Mouse (Mus musculus): ENCODE results near the gene Pcdh9. TPM values are rescaled to one million over a fixed set of nuclear protein-coding genes. Genes with fewer than 3 reads are reported as not detected.

Pcdh9 gene
- polyA plus RNA-seq, 1 experiment, result 0.30 TPM

DNA sequence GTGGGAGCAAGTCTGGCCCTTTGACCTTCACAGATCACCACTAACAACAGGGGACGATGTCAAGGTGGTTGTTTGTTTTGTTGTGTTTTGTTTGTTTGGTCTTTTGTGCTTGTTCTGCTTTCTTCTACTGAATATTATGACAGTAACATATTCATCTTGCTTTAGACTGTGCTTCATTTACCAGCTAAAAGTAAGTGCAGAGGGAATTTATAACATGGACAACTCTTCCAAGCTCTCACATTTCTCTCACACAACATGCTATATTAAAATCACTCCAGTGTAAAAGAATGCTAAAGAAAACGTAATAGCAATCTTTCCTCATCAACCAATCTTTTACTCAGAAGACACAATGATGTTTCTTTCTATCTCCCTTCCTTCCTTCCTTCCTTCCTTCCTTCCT is 787.7 kb downstream of the Pcdh9 start:
- no peak for DNase-seq
- no peak overlapping the region for H3K27ac ChIP-seq (ENCODE audit: insufficient read depth, low read depth, low read length)
- H3K36me3 ChIP-seq (ENCODE audit: control insufficient read depth, insufficient read depth, low read length), result no peaks in the 10 kb centered on the region
- TF ChIP-seq POLR2A (IDR thresholded peaks at IDR 0.05; ENCODE audit: low read depth, low read length) (no peak), CTCF (conservative IDR thresholded peaks at IDR 0.05; ENCODE audit: insufficient read depth, insufficient read length, low read depth, low read length) (no peak)
- no peaks in the 10 kb centered on the region for H3K4me1 ChIP-seq (ENCODE audit: control insufficient read depth, insufficient read depth, low read length)
- WGBS, result 42% methylated on average over 2 of the region's 2 CpGs
- H3K27me3 ChIP-seq (replicated peaks; ENCODE audit: control insufficient read depth, insufficient read depth, low read length), result no peaks in the 10 kb centered on the region
- H3K4me3 ChIP-seq (ENCODE audit: insufficient read depth, low read depth, low read length), result no peak overlapping the region

DNA sequence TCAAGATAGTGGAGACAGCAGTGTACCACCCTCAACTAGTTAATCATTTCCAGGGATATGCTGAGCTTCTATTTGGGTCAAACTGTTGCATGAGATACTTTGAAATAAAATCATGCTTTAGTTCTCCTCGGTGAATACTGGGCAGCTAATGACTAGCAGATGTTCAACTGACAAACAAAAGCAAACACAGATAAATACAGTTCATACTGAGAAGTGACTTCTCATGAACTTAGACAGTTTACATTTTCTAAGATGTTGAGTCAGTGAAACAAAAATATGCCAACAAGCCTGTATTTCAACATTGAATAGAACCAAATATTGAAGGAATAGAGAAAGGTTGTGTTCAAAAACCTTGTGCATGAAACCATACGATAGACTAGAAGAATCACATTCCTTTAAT is 795.4 kb downstream of the Pcdh9 start:
- TF ChIP-seq CTCF (conservative IDR thresholded peaks at IDR 0.05; ENCODE audit: insufficient read depth, insufficient read length, low read depth, low read length) (no peak), POLR2A (IDR thresholded peaks at IDR 0.05; ENCODE audit: low read depth, low read length) (no peak)
- Histone ChIP-seq H3K4me1 (ENCODE audit: control insufficient read depth, insufficient read depth, low read length) (no peaks in the 10 kb centered on the region), H3K36me3 (ENCODE audit: control insufficient read depth, insufficient read depth, low read length) (no peaks in the 10 kb centered on the region), H3K4me3 (ENCODE audit: insufficient read depth, low read depth, low read length) (no peak overlapping the region), H3K27me3 (replicated peaks; ENCODE audit: control insufficient read depth, insufficient read depth, low read length) (no peaks in the 10 kb centered on the region), H3K27ac (ENCODE audit: insufficient read depth, low read depth, low read length) (no peak overlapping the region)
- 78% methylated on average over 2 of the region's 2 CpGs for WGBS
- no peak for DNase-seq

DNA sequence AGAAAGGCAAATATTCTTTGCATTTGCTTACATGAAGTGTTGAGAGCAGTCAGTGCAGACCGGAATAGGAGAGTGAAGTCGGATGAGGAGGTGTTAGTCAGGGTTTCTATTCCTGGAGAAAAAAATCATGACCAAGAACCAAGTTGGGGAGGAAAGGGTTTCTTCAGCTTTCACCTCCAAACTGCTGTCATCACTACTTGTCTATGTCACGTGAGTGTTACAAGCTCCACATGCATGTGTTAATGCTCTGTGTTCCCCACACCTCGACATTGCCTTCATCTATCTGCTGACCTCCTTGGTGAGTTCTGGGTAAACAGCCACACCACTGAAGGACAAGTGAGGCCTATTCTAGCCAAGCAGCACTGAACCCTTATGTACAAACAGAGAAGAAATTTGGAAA is 797.7 kb downstream of the Pcdh9 start:
- no peak overlapping the region for H3K4me3 ChIP-seq (ENCODE audit: insufficient read depth, low read depth, low read length)
- no peak for DNase-seq
- H3K36me3 ChIP-seq (ENCODE audit: control insufficient read depth, insufficient read depth, low read length), result no peaks in the 10 kb centered on the region
- H3K27me3 ChIP-seq (replicated peaks; ENCODE audit: control insufficient read depth, insufficient read depth, low read length), result no peaks in the 10 kb centered on the region
- WGBS, result 79% methylated on average over 4 of the region's 4 CpGs
- no peak for TF ChIP-seq POLR2A (IDR thresholded peaks at IDR 0.05; ENCODE audit: low read depth, low read length)
- no peak for TF ChIP-seq CTCF (conservative IDR thresholded peaks at IDR 0.05; ENCODE audit: insufficient read depth, insufficient read length, low read depth, low read length)
- no peak overlapping the region for H3K27ac ChIP-seq (ENCODE audit: insufficient read depth, low read depth, low read length)
- H3K4me1 ChIP-seq (ENCODE audit: control insufficient read depth, insufficient read depth, low read length), result no peaks in the 10 kb centered on the region

DNA sequence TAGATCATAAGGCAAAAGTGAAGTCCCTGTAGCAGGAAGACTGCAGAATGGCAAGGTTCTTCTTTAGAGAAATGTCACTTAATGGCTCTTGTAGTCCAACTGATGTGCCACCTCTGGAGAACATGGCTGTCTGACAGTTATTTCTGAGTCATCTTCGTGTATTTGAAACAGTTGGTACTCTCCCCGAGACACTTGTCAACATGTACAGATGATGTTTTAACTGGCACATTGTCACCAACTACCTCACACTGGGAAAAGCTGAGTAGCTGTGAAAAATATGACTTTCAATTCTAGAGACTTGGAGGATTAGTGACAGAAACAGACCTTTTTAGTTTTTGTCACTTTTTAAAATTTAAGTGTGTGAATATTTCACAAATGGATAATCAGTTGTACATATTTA is 804.8 kb downstream of the Pcdh9 start:
- Histone ChIP-seq H3K36me3 (ENCODE audit: control insufficient read depth, insufficient read depth, low read length) (no peaks in the 10 kb centered on the region), H3K27ac (ENCODE audit: insufficient read depth, low read depth, low read length) (no peak overlapping the region), H3K4me1 (ENCODE audit: control insufficient read depth, insufficient read depth, low read length) (no peaks in the 10 kb centered on the region), H3K4me3 (ENCODE audit: insufficient read depth, low read depth, low read length) (no peak overlapping the region), H3K27me3 (replicated peaks; ENCODE audit: control insufficient read depth, insufficient read depth, low read length) (no peaks in the 10 kb centered on the region; the same call in 1 of the 2 replicates)
- DNase-seq, result no peak
- 82% methylated on average over 2 of the region's 2 CpGs for WGBS
- TF ChIP-seq POLR2A (IDR thresholded peaks at IDR 0.05; ENCODE audit: low read depth, low read length) (no peak), CTCF (conservative IDR thresholded peaks at IDR 0.05; ENCODE audit: insufficient read depth, insufficient read length, low read depth, low read length) (no peak)

DNA sequence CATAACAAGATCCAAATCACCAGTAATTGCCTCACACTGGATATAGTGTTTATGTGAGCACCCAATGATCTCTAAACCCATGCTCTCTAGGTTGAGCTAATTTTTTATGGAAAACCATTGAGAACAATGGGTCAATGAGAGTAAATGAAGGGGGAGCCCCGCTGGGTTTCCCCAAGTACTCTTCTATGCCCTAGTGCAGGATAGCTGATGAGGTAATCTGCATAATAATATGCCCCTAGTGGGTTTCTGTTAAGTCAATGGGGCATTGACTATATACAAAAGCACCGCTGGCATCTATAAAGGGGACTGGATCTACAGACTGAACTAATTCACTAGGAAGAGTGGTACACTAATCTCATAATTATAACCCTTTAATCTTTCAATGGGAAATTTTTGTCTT is 807.3 kb downstream of the Pcdh9 start:
- Histone ChIP-seq H3K4me3 (ENCODE audit: insufficient read depth, low read depth, low read length) (no peak overlapping the region), H3K27me3 (replicated peaks; ENCODE audit: control insufficient read depth, insufficient read depth, low read length) (no peaks in the 10 kb centered on the region; the same call in 1 of the 2 replicates), H3K36me3 (ENCODE audit: control insufficient read depth, insufficient read depth, low read length) (no peaks in the 10 kb centered on the region), H3K4me1 (ENCODE audit: control insufficient read depth, insufficient read depth, low read length) (no peaks in the 10 kb centered on the region), H3K27ac (ENCODE audit: insufficient read depth, low read depth, low read length) (no peak overlapping the region)
- no peak for DNase-seq
- WGBS, result 43% methylated on average over 2 of the region's 2 CpGs
- TF ChIP-seq CTCF (conservative IDR thresholded peaks at IDR 0.05; ENCODE audit: insufficient read depth, insufficient read length, low read depth, low read length) (no peak), POLR2A (IDR thresholded peaks at IDR 0.05; ENCODE audit: low read depth, low read length) (no peak)

DNA sequence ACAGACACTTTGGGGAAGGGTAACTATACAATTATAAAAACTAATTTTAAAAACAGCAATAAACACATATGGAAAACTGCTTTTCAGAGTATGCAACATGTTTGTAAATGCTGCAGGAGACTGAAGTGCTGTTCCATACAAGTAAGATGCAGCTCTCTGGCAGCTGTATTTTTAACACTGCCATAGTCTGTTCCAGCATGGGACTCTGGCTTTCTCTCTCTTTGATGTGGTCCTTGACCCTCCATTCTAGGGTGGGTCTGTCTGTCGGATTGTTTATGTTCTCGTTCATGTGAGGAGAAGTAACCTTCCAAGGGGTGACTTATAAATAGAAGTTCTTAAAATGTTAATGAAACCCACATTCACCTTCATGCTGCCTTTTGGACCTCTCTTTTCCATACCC is 809.6 kb downstream of the Pcdh9 start:
- no peaks in the 10 kb centered on the region for H3K36me3 ChIP-seq (ENCODE audit: control insufficient read depth, insufficient read depth, low read length)
- no peak for DNase-seq
- 5% methylated on average over 2 of the region's 2 CpGs for WGBS
- no peaks in the 10 kb centered on the region; the same call in 1 of the 2 replicates for H3K27me3 ChIP-seq (replicated peaks; ENCODE audit: control insufficient read depth, insufficient read depth, low read length)
- no peak for TF ChIP-seq POLR2A (IDR thresholded peaks at IDR 0.05; ENCODE audit: low read depth, low read length)
- no peak for TF ChIP-seq CTCF (conservative IDR thresholded peaks at IDR 0.05; ENCODE audit: insufficient read depth, insufficient read length, low read depth, low read length)
- H3K27ac ChIP-seq (ENCODE audit: insufficient read depth, low read depth, low read length), result no peak overlapping the region
- no peaks in the 10 kb centered on the region for H3K4me1 ChIP-seq (ENCODE audit: control insufficient read depth, insufficient read depth, low read length)
- no peak overlapping the region for H3K4me3 ChIP-seq (ENCODE audit: insufficient read depth, low read depth, low read length)

DNA sequence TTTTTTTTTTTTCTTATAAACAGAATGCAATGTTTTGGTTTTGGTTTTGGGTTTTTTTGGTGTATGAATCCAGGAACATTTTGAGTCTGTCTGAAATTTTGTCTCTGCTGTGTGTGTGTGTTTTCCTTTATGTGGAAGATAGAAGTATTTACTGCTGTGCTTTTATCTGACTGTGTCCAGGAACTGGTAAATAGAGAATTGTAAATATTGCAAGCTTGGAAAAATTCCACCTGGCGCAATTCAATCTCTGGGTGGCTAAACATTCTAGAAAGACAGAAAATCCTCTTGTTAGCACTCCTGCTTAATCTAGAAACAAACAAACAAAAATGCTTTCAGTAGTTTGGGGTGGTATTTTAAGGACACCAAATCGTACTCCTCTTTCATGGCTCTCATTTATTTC is 814.7 kb downstream of the Pcdh9 start:
- Histone ChIP-seq H3K27ac (ENCODE audit: insufficient read depth, low read depth, low read length) (no peak overlapping the region), H3K4me3 (ENCODE audit: insufficient read depth, low read depth, low read length) (no peak overlapping the region), H3K4me1 (ENCODE audit: control insufficient read depth, insufficient read depth, low read length) (no peaks in the 10 kb centered on the region), H3K36me3 (ENCODE audit: control insufficient read depth, insufficient read depth, low read length) (no peaks in the 10 kb centered on the region), H3K27me3 (replicated peaks; ENCODE audit: control insufficient read depth, insufficient read depth, low read length) (no peaks in the 10 kb centered on the region)
- DNase-seq, result no peak
- 55% methylated on average over 2 of the region's 2 CpGs for WGBS
- TF ChIP-seq POLR2A (IDR thresholded peaks at IDR 0.05; ENCODE audit: low read depth, low read length) (no peak), CTCF (conservative IDR thresholded peaks at IDR 0.05; ENCODE audit: insufficient read depth, insufficient read length, low read depth, low read length) (no peak)

DNA sequence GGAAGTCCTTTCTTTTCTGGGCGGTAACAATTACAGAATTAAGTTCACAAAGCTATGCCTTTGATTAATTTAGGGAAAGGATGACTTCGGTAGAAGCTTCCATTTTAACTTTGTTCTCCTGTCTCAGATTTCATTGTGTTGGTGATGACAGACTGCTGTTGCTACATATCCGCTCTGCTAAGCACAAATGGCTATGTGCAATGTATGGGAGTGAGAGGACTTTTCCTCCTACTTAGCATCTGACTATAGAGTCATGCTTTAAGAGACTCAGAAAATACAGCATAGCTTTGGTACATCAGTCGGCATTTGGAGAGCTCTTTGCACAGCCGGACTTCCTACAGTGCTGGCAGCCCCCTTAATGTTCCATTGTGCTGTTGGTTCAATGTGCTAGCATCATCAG is 818.1 kb downstream of the Pcdh9 start:
- WGBS, result 68% methylated on average over 5 of the region's 5 CpGs
- H3K4me1 ChIP-seq (ENCODE audit: control insufficient read depth, insufficient read depth, low read length), result no peaks in the 10 kb centered on the region
- no peak for DNase-seq
- H3K4me3 ChIP-seq (ENCODE audit: insufficient read depth, low read depth, low read length), result no peak overlapping the region
- no peak overlapping the region for H3K27ac ChIP-seq (ENCODE audit: insufficient read depth, low read depth, low read length)
- TF ChIP-seq POLR2A (IDR thresholded peaks at IDR 0.05; ENCODE audit: low read depth, low read length) (no peak), CTCF (conservative IDR thresholded peaks at IDR 0.05; ENCODE audit: insufficient read depth, insufficient read length, low read depth, low read length) (no peak)
- H3K27me3 ChIP-seq (replicated peaks; ENCODE audit: control insufficient read depth, insufficient read depth, low read length), result no peaks in the 10 kb centered on the region
- H3K36me3 ChIP-seq (ENCODE audit: control insufficient read depth, insufficient read depth, low read length), result no peaks in the 10 kb centered on the region
